Mouse (Mus musculus) heart, adult 18-20 months (tissue): ENCODE results near the gene Gtpbp4. TPM values are rescaled to one million over a fixed set of nuclear protein-coding genes. Genes with fewer than 3 reads are reported as not detected.
"Not testable (repeated sequence)": the region's sequence is repeated elsewhere in the genome, so short reads cannot be mapped to it uniquely, and the experiment has no call there.

Experiments
- DNase-seq, 2 experiments: peaks; one replicate each; pipeline ENCODE4 v3.0.0; 2021 to 2022; ENCODE audit warnings: mixed read lengths in 1 of 2
- long read RNA-seq, 2 experiments: library from polyadenylated mRNA; stranded (forward); transcript quantifications; one replicate each; pipeline ENCODE4 v2.0.0; 2021
- total RNA-seq, 2 experiments: library from RNA; stranded (reverse); gene quantifications; 2 replicates each; pipeline ENCODE4 v1.2.3; 2021

Gtpbp4 gene
- total RNA-seq, result 10 to 100 TPM; 35.3 to 39.8 TPM
- long read RNA-seq, experiment 1, full-length matches to known transcripts, result 26 of 31 reads
- long read RNA-seq, experiment 1, partial matches to known transcripts, result 2 of 31 reads
- long read RNA-seq, experiment 1, other reads (novel, unspliced or antisense), result 3 of 31 reads
- long read RNA-seq, experiment 2, full-length matches to known transcripts, result 18 of 19 reads
- long read RNA-seq, experiment 2, partial matches to known transcripts, result 1 of 19 reads
- long read RNA-seq, experiment 2, other reads (novel, unspliced or antisense), result 0 of 19 reads

- peak; percentile 96 to 98 for DNase-seq
Observed at GRCm38 (mm10) chr13:8995990-8996786, at the start of gene Gtpbp4. Gene Gtpbp4 (minus strand): TSS chr13:8996083.

- no peak for DNase-seq
Observed at GRCm38 (mm10) chr13:9044731-9045130, 48.8 kb upstream of the Gtpbp4 start.

- no peak for DNase-seq
Observed at GRCm38 (mm10) chr13:9043289-9044049, 47.6 kb upstream of the Gtpbp4 start.

- DNase-seq, result no peak
Observed at GRCm38 (mm10) chr13:9040626-9041025, 44.7 kb upstream of the Gtpbp4 start.

- no peak for DNase-seq
Observed at GRCm38 (mm10) chr13:9031996-9032661, 36.2 kb upstream of the Gtpbp4 start.

GRCm38 (mm10) chr13:9030364-9030763 is 34.5 kb upstream of the Gtpbp4 start:
- DNase-seq, result no peak

- DNase-seq, result peak in 1 of 2 experiments; percentile 4
Observed at GRCm38 (mm10) chr13:9027251-9027650, 31.4 kb upstream of the Gtpbp4 start.

- no peak for DNase-seq
Observed at GRCm38 (mm10) chr13:9022623-9023022, 26.7 kb upstream of the Gtpbp4 start.

GRCm38 (mm10) chr13:9021556-9021955 is 25.7 kb upstream of the Gtpbp4 start:
- no peak for DNase-seq

GRCm38 (mm10) chr13:9019713-9020112 is 23.8 kb upstream of the Gtpbp4 start:
- no peak for DNase-seq

- DNase-seq, result no peak
Observed at GRCm38 (mm10) chr13:9018974-9019587, 23.2 kb upstream of the Gtpbp4 start.

GRCm38 (mm10) chr13:9017190-9017589 is 21.3 kb upstream of the Gtpbp4 start:
- peak; percentile 14 to 29 for DNase-seq

GRCm38 (mm10) chr13:9014431-9014830 is 18.5 kb upstream of the Gtpbp4 start:
- DNase-seq, result no peak

GRCm38 (mm10) chr13:9013483-9013882 is 17.6 kb upstream of the Gtpbp4 start:
- DNase-seq, result no peak

- peak; percentile 69 to 80 for DNase-seq
Observed at GRCm38 (mm10) chr13:9011596-9012350, 15.9 kb upstream of the Gtpbp4 start.

- no peak for DNase-seq
Observed at GRCm38 (mm10) chr13:9003306-9003705, 7.4 kb upstream of the Gtpbp4 start.

- no peak for DNase-seq
Observed at GRCm38 (mm10) chr13:8999464-8999863, 3.6 kb upstream of the Gtpbp4 start.

GRCm38 (mm10) chr13:8997221-8997620 is 1.3 kb upstream of the Gtpbp4 start:
- DNase-seq, result not testable (repeated sequence)

- DNase-seq, result no peak
Observed at GRCm38 (mm10) chr13:8995159-8995989, 509 bp downstream of the Gtpbp4 start.

GRCm38 (mm10) chr13:8992231-8992630 is 3.7 kb downstream of the Gtpbp4 start:
- DNase-seq, result no peak
